Mouse (Mus musculus) urinary bladder, adult 2 months (tissue): ENCODE results near the gene Chchd10. TPM values are rescaled to one million over a fixed set of nuclear protein-coding genes. Genes with fewer than 3 reads are reported as not detected.
"Not testable (repeated sequence)": the region's sequence is repeated elsewhere in the genome, so short reads cannot be mapped to it uniquely, and the experiment has no call there.

ENCODE experiments used
- DNase-seq: peaks from one replicate; pipeline ENCODE4 v3.0.0; 2022; ENCODE audit warnings: low spot score
- polyA plus RNA-seq: library from polyadenylated mRNA; depleted of rRNA; stranded (reverse); fragments of >200 nt; gene quantifications from 2 replicates; pipeline ENCODE4 v1.2.3, GENCODE M21; 2012; rRNA removed

Chchd10 gene
- polyA plus RNA-seq, result 140 and 179 TPM in 2 replicates

- no peak for DNase-seq
These were observed at the start of gene Chchd10 for GRCm38 (mm10) chr10:75932891-75933290. Chchd10 (plus strand) TSS chr10:75933130.

GRCm38 (mm10) chr10:75883232-75883552 lies 49.7 kb upstream of the Chchd10 start:
- DNase-seq, result peak; percentile 58

GRCm38 (mm10) chr10:75884742-75885141 lies 48.2 kb upstream of the Chchd10 start:
- DNase-seq, result no peak

GRCm38 (mm10) chr10:75887504-75887903 lies 45.4 kb upstream of the Chchd10 start:
- DNase-seq, result not testable (repeated sequence)

GRCm38 (mm10) chr10:75889406-75890153 lies 43.4 kb upstream of the Chchd10 start:
- no peak for DNase-seq

GRCm38 (mm10) chr10:75893089-75893750 lies 39.7 kb upstream of the Chchd10 start, which contains the start of gene Derl3:
Derl3 (plus strand) TSS chr10:75893413.
- peak; percentile 79 for DNase-seq

GRCm38 (mm10) chr10:75894601-75895000 lies 38.3 kb upstream of the Chchd10 start:
- no peak for DNase-seq

- DNase-seq, result no peak
These were observed 37.2 kb upstream of the Chchd10 start for GRCm38 (mm10) chr10:75895730-75896129.

- no peak for DNase-seq
These were observed 36.7 kb upstream of the Chchd10 start for GRCm38 (mm10) chr10:75896208-75896607.

GRCm38 (mm10) chr10:75897373-75897772 lies 35.6 kb upstream of the Chchd10 start:
- no peak for DNase-seq

GRCm38 (mm10) chr10:75898039-75898564 lies 34.8 kb upstream of the Chchd10 start:
- no peak for DNase-seq

- DNase-seq, result no peak
These were observed 34.1 kb upstream of the Chchd10 start for GRCm38 (mm10) chr10:75898846-75899245.

- DNase-seq, result no peak
These were observed 28.5 kb upstream of the Chchd10 start for GRCm38 (mm10) chr10:75904391-75904790.

GRCm38 (mm10) chr10:75906882-75907281 lies 26.0 kb upstream of the Chchd10 start:
- DNase-seq, result no peak

GRCm38 (mm10) chr10:75910698-75911097 lies 22.2 kb upstream of the Chchd10 start:
- no peak for DNase-seq

- no peak for DNase-seq
These were observed 19.8 kb upstream of the Chchd10 start for GRCm38 (mm10) chr10:75913013-75913589.

GRCm38 (mm10) chr10:75915557-75915956 lies 17.4 kb upstream of the Chchd10 start:
- DNase-seq, result no peak

GRCm38 (mm10) chr10:75916840-75917239 lies 16.1 kb upstream of the Chchd10 start:
- no peak for DNase-seq

GRCm38 (mm10) chr10:75919026-75919425 lies 13.9 kb upstream of the Chchd10 start:
- no peak for DNase-seq

GRCm38 (mm10) chr10:75921026-75921725 lies 11.8 kb upstream of the Chchd10 start, which contains the start of gene Smarcb1:
Smarcb1 (minus strand) TSS chr10:75921617.
- peak; percentile 87 for DNase-seq

GRCm38 (mm10) chr10:75921726-75922560 lies 11.0 kb upstream of the Chchd10 start:
- no peak for DNase-seq
